Mouse (Mus musculus): ENCODE measurements at regions not wholly inside any gene's neighbourhood (a gene's known extent, or its start where the extent isn't known, plus 50 kb on each side); places are given as distances from the start of the nearest gene placed in this dataset.

- no peaks in the 10 kb centered on the region for H3K4me1 ChIP-seq
- no peak for ATAC-seq (ENCODE audit: low FRiP score, low read depth)
- WGBS, result 64% methylated on average over 6 of the region's 6 CpGs
Observed at GRCm38 (mm10) chr5:133576595-133576994, 522.9 kb upstream of the Castor2 start.

GRCm38 (mm10) chr5:133569096-133569495 lies 530.4 kb upstream of the Castor2 start:
- 93% methylated on average over 2 of the region's 2 CpGs for WGBS

More at GRCm38 (mm10) chr5:133576595-133576994, 522.9 kb upstream of the Castor2 start:
- Histone ChIP-seq H3K9me3 (no peaks in the 10 kb centered on the region), H3K4me2 (replicated peaks) (no peak overlapping the region), H3K9ac (replicated peaks) (no peak overlapping the region), H3K27ac (replicated peaks) (no peak overlapping the region), H3K4me3 (no peak overlapping the region), H3K36me3 (no peaks in the 10 kb centered on the region), H3K27me3 (no peaks in the 10 kb centered on the region)

GRCm38 (mm10) chr5:133566506-133566905 lies 533.0 kb upstream of the Castor2 start:
- no peak for ATAC-seq (ENCODE audit: low FRiP score, low read depth)
- Histone ChIP-seq H3K4me1 (no peaks in the 10 kb centered on the region), H3K9me3 (no peaks in the 10 kb centered on the region), H3K4me3 (no peak overlapping the region), H3K9ac (replicated peaks) (no peak overlapping the region), H3K27ac (replicated peaks) (no peak overlapping the region), H3K27me3 (no peaks in the 10 kb centered on the region), H3K4me2 (replicated peaks) (no peak overlapping the region), H3K36me3 (no peaks in the 10 kb centered on the region)
- 79% methylated on average over 4 of the region's 4 CpGs for WGBS

More at GRCm38 (mm10) chr5:133569096-133569495, 530.4 kb upstream of the Castor2 start:
- Histone ChIP-seq H3K4me3 (no peak overlapping the region), H3K27me3 (no peaks in the 10 kb centered on the region), H3K4me1 (no peaks in the 10 kb centered on the region), H3K9me3 (no peaks in the 10 kb centered on the region), H3K27ac (replicated peaks) (no peak overlapping the region), H3K36me3 (no peaks in the 10 kb centered on the region), H3K9ac (replicated peaks) (no peak overlapping the region), H3K4me2 (replicated peaks) (no peak overlapping the region)
- no peak for ATAC-seq (ENCODE audit: low FRiP score, low read depth)

- no peaks in the 10 kb centered on the region for H3K36me3 ChIP-seq
- H3K4me2 ChIP-seq (replicated peaks), result no peak overlapping the region
- H3K4me1 ChIP-seq, result no peaks in the 10 kb centered on the region
- no peaks in the 10 kb centered on the region for H3K27me3 ChIP-seq
- no peak overlapping the region for H3K9ac ChIP-seq (replicated peaks)
- no peaks in the 10 kb centered on the region for H3K9me3 ChIP-seq
- ATAC-seq (ENCODE audit: low FRiP score, low read depth), result no peak
- H3K4me3 ChIP-seq, result no peak overlapping the region
- 85% methylated on average over 7 of the region's 7 CpGs for WGBS
- H3K27ac ChIP-seq (replicated peaks), result no peak overlapping the region
Observed at GRCm38 (mm10) chr5:133550657-133551056, 548.9 kb upstream of the Castor2 start.

- Histone ChIP-seq H3K9me3 (0 out of 2 replicates have a peak, but pooled peaks cover 2% of the 10 kb centered on the region), H3K27me3 (no peaks in the 10 kb centered on the region), H3K36me3 (no peaks in the 10 kb centered on the region), H3K4me3 (no peak overlapping the region), H3K27ac (replicated peaks) (no peak overlapping the region), H3K4me1 (no peaks in the 10 kb centered on the region), H3K9ac (replicated peaks) (no peak overlapping the region), H3K4me2 (replicated peaks) (no peak overlapping the region)
- ATAC-seq (ENCODE audit: low FRiP score, low read depth), result no peak
Observed at GRCm38 (mm10) chr5:133542217-133542616, 557.3 kb upstream of the Castor2 start.

DNA sequence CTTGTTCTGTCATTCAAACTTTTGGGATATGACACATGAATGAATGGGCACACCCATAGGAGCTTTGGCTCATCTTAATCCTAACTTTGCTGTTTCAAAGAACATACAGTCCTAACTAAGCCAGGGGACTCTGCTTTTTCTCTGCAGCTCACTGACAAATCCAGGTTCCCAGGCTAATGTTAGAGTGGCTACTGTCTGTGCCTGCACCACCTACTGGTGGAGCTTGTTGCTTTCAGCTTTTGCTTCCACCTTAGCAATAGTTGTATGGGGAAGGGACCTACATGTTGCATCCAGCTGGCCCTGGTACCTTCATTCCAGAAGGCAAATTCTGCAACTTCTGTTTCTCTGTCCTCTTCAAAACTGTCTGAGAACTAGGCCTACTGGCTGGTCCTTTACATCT lies 566.8 kb upstream of the Castor2 start:
- no peaks in the 10 kb centered on the region for H3K36me3 ChIP-seq
- no peak overlapping the region for H3K4me3 ChIP-seq
- H3K9ac ChIP-seq (replicated peaks), result no peak overlapping the region
- H3K4me1 ChIP-seq, result no peaks in the 10 kb centered on the region
- ATAC-seq (ENCODE audit: low FRiP score, low read depth), result no peak
- H3K9me3 ChIP-seq, result no peaks in the 10 kb centered on the region
- H3K27me3 ChIP-seq, result no peaks in the 10 kb centered on the region
- H3K27ac ChIP-seq (replicated peaks), result no peak overlapping the region
- H3K4me2 ChIP-seq (replicated peaks), result no peak overlapping the region

DNA sequence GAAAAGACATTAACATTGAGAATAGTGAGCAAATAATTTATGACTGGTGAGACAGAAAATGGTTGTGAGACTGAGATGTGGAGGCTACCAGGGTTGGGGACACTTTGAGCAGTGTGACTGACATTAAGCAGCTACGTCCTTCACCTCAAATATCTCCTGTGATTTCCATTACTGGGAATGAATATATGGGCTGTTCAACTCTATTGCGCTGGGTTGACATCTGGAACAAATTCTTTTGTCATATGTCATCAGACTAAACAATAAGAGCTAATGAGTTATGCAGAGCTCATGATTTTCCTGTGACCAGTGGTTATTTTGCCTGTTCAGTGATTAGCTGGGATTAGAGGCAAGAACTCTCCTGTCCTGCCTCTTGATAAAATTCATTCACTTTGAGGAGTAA lies 593.9 kb upstream of the Castor2 start:
- WGBS, result 51% methylated on average over 2 of the region's 2 CpGs
- no peak for ATAC-seq (ENCODE audit: low FRiP score, low read depth)

DNA sequence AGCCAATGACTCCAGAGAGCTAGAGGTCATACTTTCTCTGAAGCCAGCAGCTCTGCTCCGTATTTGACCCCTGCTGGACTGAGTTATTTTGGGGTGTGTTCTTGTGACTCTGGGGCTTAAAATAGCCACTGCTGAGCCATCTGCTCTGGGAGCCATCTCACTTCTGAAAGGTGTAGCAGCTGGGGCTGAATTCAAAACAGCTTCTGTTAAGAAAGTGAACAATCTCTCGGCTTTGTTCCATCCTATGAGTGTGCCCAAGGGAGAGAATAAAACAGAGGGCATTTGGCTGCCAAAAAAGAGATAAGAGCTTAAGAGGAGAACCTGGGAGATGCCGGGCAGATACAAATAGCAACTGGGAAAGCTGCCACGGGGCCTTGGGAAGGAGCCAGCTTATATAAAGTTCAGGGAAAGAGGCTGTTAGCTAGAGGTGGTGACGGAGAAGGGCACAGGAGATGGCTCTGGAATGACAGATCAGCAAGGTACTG lies 611.7 kb upstream of the Castor2 start:
- Histone ChIP-seq H3K9me3 (0 out of 2 replicates have a peak, but pooled peaks cover 4% of the 10 kb centered on the region), H3K9ac (replicated peaks) (no peak overlapping the region), H3K36me3 (no peaks in the 10 kb centered on the region), H3K27ac (replicated peaks) (no peak overlapping the region), H3K4me1 (peaks cover 1% of the 10 kb centered on the region; the same call in 1 of the 2 replicates), H3K4me2 (replicated peaks) (no peak overlapping the region), H3K27me3 (no peaks in the 10 kb centered on the region), H3K4me3 (no peak overlapping the region)
- WGBS, result 61% methylated on average over 5 of the region's 5 CpGs
- ATAC-seq (ENCODE audit: low FRiP score, low read depth), result no peak

More for the DNA sequence above, 593.9 kb upstream of the Castor2 start:
- H3K27me3 ChIP-seq, result no peaks in the 10 kb centered on the region
- no peak overlapping the region for H3K4me3 ChIP-seq
- no peaks in the 10 kb centered on the region for H3K9me3 ChIP-seq
- no peaks in the 10 kb centered on the region for H3K36me3 ChIP-seq
- no peak overlapping the region for H3K4me2 ChIP-seq (replicated peaks)
- H3K27ac ChIP-seq (replicated peaks), result no peak overlapping the region
- H3K4me1 ChIP-seq, result peaks cover 3% of the 10 kb centered on the region; the same call in 1 of the 2 replicates
- H3K9ac ChIP-seq (replicated peaks), result no peak overlapping the region

DNA sequence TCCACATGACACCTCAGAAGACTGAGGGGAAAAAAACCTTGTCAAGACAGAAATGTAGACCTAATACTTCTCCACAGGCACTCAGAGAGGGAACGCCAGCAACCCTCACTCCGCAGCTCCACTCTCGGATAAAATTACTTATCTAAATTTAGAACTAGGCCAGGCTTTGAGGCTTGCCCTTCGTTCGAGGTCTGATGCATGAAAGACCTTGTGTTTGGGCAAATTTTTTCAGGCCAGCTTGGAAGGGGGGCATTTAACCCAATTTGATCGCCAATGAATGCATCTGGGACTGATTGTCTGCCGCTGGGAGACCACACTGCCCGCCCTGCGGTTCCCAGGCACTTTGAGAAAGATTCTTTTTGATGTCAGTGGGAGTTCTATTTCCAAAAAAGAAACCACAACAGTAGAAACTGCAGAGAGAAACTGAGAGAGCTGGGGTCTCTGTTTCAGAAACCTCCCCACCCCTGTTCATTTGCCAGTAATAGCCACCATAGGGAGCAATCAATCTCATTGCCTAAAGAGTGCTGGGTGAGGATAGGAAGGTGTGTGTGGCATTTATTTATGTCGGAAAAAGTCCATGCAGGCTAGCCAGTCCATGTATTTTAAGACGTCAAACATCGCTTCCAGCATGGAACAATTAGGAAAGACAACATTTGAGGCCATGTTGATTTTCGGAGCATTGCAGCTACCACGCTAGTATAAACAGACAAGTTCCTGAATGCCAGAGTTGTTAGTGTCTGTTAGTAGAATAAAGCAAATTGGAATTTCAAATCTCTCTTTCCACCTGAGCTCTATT lies 617.0 kb upstream of the Castor2 start:
- no peak overlapping the region for H3K4me3 ChIP-seq
- no peaks in the 10 kb centered on the region for H3K36me3 ChIP-seq
- peaks cover 12% of the 10 kb centered on the region for H3K4me1 ChIP-seq
- H3K4me2 ChIP-seq (replicated peaks), result no peak overlapping the region
- 0 out of 2 replicates have a peak, but pooled peaks cover 4% of the 10 kb centered on the region for H3K9me3 ChIP-seq
- H3K27me3 ChIP-seq, result no peaks in the 10 kb centered on the region
- H3K27ac ChIP-seq (replicated peaks), result 0 out of 2 replicates have a peak overlapping the region, but pooled peaks have one; percentile 6
- WGBS, result 55% methylated on average over 14 of the region's 14 CpGs
- H3K9ac ChIP-seq (replicated peaks), result no peak overlapping the region
- no peak for ATAC-seq (ENCODE audit: low FRiP score, low read depth)

DNA sequence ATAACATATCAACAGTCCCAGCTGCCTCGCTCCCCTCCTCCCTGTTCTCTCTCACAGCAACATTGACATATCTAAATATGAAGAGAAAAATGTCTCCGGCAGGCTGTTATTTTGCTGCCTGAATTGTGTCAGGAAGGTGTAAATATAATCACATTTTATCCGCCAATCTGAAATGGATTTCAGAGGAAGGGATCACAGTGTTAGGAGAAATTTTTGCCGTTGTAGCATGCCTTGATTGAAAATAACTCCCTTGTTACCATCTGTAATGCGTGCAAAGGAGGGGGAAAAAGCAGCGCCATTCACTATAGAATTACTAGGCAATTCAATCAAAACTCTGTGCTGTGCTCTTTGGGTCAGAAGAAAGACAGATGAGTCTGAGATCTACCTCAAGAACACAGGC lies 620.3 kb upstream of the Castor2 start:
- H3K4me2 ChIP-seq (replicated peaks), result no peak overlapping the region
- 86% methylated on average over 6 of the region's 6 CpGs for WGBS
- H3K4me3 ChIP-seq, result no peak overlapping the region
- no peak overlapping the region for H3K9ac ChIP-seq (replicated peaks)
- H3K9me3 ChIP-seq, result no peaks in the 10 kb centered on the region
- no peaks in the 10 kb centered on the region for H3K27me3 ChIP-seq
- H3K27ac ChIP-seq (replicated peaks), result no peak overlapping the region
- peaks cover 12% of the 10 kb centered on the region for H3K4me1 ChIP-seq
- no peak for ATAC-seq (ENCODE audit: low FRiP score, low read depth)
- H3K36me3 ChIP-seq, result no peaks in the 10 kb centered on the region

DNA sequence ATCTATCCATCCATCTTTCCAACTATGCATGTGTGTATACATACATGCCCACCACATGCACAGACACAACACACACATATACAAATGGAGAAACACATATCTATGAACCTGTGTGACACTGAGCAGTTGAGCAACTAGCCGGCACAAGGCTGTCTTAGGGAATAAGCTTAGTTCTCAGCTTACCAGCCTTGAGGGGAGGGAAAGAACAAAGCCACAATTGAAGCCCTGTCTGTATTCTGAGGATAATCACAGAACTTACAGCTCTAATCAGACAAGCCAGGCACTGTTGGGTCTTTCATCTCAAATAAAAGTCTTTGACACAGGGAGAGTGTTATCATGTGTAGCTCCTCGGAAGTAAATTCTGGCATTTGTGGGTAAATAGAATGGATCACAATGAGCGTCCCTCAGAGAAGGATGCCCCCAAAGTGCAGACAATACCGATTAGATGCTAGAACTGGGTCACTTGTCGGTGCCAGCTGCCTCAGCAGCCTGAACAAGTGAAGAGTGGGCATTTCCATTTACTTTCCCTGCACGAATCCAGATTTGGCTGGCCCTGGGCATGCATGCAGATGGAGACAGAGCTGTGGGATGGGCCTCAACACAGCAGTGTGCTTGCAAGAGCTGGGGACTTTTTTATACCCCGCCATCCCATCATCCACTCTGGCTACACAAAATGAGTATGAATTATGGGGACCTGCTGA lies 646.0 kb upstream of the Castor2 start:
- H3K9ac ChIP-seq (replicated peaks), result no peak overlapping the region
- H3K4me3 ChIP-seq, result no peak overlapping the region
- H3K27ac ChIP-seq (replicated peaks), result peak overlapping the region; percentile 52
- peak; percentile 68; the same call in 1 of the 2 replicates for ATAC-seq (ENCODE audit: low FRiP score, low read depth)
- no peaks in the 10 kb centered on the region; the same call in 1 of the 2 replicates for H3K27me3 ChIP-seq
- H3K36me3 ChIP-seq, result no peaks in the 10 kb centered on the region
- H3K9me3 ChIP-seq, result no peaks in the 10 kb centered on the region
- peaks cover 15% of the 10 kb centered on the region for H3K4me1 ChIP-seq
- H3K4me2 ChIP-seq (replicated peaks), result no peak overlapping the region
- 37% methylated on average over 7 of the region's 7 CpGs for WGBS

DNA sequence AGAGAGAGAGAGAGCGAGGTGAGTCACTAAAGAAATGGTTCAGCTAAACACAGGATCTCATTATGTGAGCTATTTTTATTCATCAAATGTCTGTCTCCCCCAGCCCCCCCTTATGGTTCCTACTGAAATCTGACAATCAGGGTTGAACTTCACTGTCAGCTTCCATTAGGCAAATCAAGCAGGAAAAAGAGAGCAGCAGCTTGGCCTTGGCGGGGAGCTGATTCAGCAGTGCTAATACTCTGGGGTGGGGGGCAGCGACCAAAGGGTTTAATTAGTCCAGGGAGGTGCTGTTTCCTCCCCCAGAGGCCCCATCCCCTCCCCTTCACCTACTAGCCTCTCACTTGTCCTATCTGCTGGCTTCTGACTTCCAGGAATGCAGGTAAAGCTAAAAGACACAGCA lies 649.6 kb upstream of the Castor2 start:
- 60% methylated on average over 3 of the region's 3 CpGs for WGBS
- Histone ChIP-seq H3K27me3 (no peaks in the 10 kb centered on the region; the same call in 1 of the 2 replicates), H3K36me3 (no peaks in the 10 kb centered on the region), H3K9me3 (no peaks in the 10 kb centered on the region), H3K27ac (replicated peaks) (0 out of 2 replicates have a peak overlapping the region, but pooled peaks have one; percentile 25), H3K4me3 (no peak overlapping the region), H3K9ac (replicated peaks) (no peak overlapping the region), H3K4me1 (peaks cover 15% of the 10 kb centered on the region), H3K4me2 (replicated peaks) (no peak overlapping the region)
- no peak for ATAC-seq (ENCODE audit: low FRiP score, low read depth)

Measured in midbrain, embryonic 12.5 days (tissue).